Mouse (Mus musculus) cerebellum, adult 18-20 months (tissue): Measurements from ENCODE around the gene Nbas.

ENCODE experiments used
- DNase-seq, 2 experiments: peaks; one replicate each; pipeline ENCODE4 v3.0.0; 2021

Nbas gene

GRCm38 (mm10) chr12:13410191-13410590, 141.3 kb downstream of the Nbas start:
- no peak for DNase-seq

- DNase-seq, result no peak
Measured at GRCm38 (mm10) chr12:13418651-13419050, 149.7 kb downstream of the Nbas start.

GRCm38 (mm10) chr12:13430219-13430618, 161.3 kb downstream of the Nbas start:
- DNase-seq, result no peak

- no peak for DNase-seq
Measured at GRCm38 (mm10) chr12:13444653-13445431, 175.9 kb downstream of the Nbas start.

GRCm38 (mm10) chr12:13445486-13446065, 176.6 kb downstream of the Nbas start:
- DNase-seq, result no peak

GRCm38 (mm10) chr12:13448916-13449315, 180.0 kb downstream of the Nbas start:
- no peak for DNase-seq

- no peak for DNase-seq
Measured at GRCm38 (mm10) chr12:13452050-13452449, 183.1 kb downstream of the Nbas start.

GRCm38 (mm10) chr12:13460223-13460853, 191.4 kb downstream of the Nbas start:
- no peak for DNase-seq

GRCm38 (mm10) chr12:13461558-13462153, 192.7 kb downstream of the Nbas start:
- DNase-seq, result no peak

- no peak for DNase-seq
Measured at GRCm38 (mm10) chr12:13462397-13462796, 193.5 kb downstream of the Nbas start.

GRCm38 (mm10) chr12:13465554-13465953, 196.6 kb downstream of the Nbas start:
- DNase-seq, result no peak

- DNase-seq, result no peak
Measured at GRCm38 (mm10) chr12:13474881-13475280, 205.9 kb downstream of the Nbas start.

- DNase-seq, result no peak
Measured at GRCm38 (mm10) chr12:13479163-13479562, 210.2 kb downstream of the Nbas start.

- no peak for DNase-seq
Measured at GRCm38 (mm10) chr12:13486278-13486677, 217.3 kb downstream of the Nbas start.

GRCm38 (mm10) chr12:13497211-13497610, 228.3 kb downstream of the Nbas start:
- no peak for DNase-seq

- DNase-seq, result no peak
Measured at GRCm38 (mm10) chr12:13499237-13499889, 230.4 kb downstream of the Nbas start.

- DNase-seq, result no peak
Measured at GRCm38 (mm10) chr12:13500191-13500590, 231.3 kb downstream of the Nbas start.

- peak; percentile 15 to 30 for DNase-seq
Measured at GRCm38 (mm10) chr12:13504771-13505444, 236.0 kb downstream of the Nbas start.

- no peak for DNase-seq
Measured at GRCm38 (mm10) chr12:13518082-13518481, 249.1 kb downstream of the Nbas start.

- no peak for DNase-seq
Measured at GRCm38 (mm10) chr12:13519413-13519812, 250.5 kb downstream of the Nbas start.

- no peak for DNase-seq
Measured at GRCm38 (mm10) chr12:13532731-13533365, 263.9 kb downstream of the Nbas start.

GRCm38 (mm10) chr12:13539171-13539570, 270.2 kb downstream of the Nbas start:
- DNase-seq, result no peak
